Mouse (Mus musculus): ENCODE measurements around the gene Accs.

Accs gene

GRCm38 (mm10) chr2:93850317-93850944, 688 bp upstream of the Accs start:
- DNase-seq, result no peak

DNA sequence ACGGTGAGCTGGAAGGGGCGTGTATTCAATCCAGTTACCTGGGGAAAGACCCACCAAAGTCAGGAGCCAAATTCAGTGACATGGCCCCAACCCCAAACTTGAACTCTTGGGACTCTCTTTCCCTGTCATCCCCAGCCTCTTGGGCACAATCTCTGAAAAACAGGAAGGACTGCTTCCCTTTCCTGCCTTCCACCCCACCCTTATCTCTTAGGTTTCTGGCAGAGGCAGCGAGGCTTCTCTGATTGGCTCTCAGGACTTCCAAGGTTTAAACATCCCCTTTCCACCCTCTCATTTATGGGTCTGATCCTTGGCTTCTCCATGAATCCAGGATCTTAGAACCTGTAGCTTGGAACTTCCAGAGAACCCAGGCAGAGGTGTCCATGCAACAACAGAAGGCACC, 8.4 kb downstream of the Accs start:
- DNase-seq, result no peak

GRCm38 (mm10) chr2:93840109-93840508, 9.6 kb downstream of the Accs start:
- peak; percentile 29 for DNase-seq

DNA sequence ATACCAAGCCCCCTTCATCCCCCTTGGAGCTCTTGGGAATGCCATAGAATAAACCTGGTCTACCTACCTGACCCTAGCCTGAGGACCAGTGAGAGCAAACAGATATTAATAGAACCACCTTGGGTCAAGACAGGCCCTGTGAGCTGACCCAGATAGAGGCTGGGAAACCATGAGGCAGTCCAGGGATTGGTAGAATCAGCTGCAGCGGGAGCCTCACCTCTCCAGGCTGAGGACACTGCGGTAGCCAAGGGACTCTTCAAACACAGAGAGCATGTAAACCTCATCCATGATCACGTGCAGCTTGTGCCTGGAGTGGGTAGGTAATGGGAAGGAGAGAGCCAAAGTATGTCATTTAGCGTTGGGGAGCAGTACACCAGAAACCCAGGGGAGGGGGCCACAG, 10.8 kb downstream of the Accs start:
- DNase-seq, result no peak

GRCm38 (mm10) chr2:93836232-93836785, 13.4 kb downstream of the Accs start:
- DNase-seq, result no peak

GRCm38 (mm10) chr2:93835596-93835995, 14.1 kb downstream of the Accs start:
- DNase-seq, result no peak

GRCm38 (mm10) chr2:93823519-93823918, 26.2 kb downstream of the Accs start:
- DNase-seq, result peak; percentile 54

- DNase-seq, result peak; percentile 94
These were observed 27.5 kb downstream of the Accs start, which contains the start of gene Ext2 for GRCm38 (mm10) chr2:93822045-93822749. Gene Ext2 (minus strand): TSS chr2:93822568.

DNA sequence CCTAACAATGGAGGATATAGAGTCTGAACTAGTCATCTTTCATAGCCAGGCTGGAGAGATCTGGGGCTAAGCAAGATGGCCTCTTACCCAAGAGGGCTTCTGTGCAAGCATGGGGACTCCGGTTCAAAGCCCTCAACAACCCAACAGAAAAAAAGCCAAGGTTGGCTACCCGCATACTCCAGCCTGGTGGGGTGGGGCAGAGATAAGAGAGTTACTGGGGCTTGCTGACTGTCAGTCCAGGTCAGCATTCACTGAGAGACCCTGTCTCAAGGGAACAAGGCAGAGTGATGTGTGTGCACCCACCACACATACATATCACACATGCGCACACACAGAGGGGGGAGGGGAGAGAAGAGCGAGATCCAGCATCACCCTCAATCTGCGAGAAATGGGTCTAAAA, 32.0 kb downstream of the Accs start:
- no peak for DNase-seq

GRCm38 (mm10) chr2:93813343-93813742, 36.4 kb downstream of the Accs start:
- DNase-seq, result no peak

DNA sequence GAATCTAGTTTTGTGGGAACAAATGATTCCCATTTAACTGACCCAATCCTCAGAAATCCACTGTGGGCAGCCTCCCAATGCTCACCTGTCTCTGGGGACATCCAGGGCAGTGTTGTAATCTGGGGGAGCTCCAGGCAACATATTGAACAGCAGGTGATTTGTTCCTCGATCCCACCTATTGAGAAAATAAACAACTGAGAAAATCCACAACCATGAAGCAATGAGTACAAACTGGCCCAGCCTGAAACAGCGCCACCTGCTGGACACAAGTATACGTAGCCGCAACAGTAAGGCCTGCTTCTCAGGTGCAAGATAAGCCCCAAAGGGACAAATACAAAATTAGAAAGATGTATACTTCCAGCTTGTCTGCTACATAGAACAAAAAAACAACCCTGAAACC, 37.9 kb downstream of the Accs start:
- DNase-seq, result peak; percentile 81

DNA sequence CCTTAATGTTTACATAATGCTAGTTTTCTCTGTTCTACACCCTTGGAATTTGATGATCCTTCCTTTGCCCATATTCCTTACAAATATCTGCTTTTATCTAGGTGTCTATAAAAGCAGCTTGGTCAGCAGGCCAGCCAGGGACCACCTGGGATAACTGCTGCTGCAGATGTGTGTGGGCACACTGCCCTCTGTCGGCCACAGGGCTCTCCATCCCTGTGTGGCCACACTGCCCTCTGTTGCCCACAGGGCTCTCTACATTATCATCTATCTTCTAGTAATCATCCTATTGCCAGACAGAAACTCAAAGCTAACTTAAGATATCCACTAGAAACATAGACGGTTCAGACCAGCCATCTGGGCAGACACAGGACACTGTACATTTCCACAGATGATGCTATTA, 39.8 kb downstream of the Accs start:
- peak; percentile 40 for DNase-seq

DNA sequence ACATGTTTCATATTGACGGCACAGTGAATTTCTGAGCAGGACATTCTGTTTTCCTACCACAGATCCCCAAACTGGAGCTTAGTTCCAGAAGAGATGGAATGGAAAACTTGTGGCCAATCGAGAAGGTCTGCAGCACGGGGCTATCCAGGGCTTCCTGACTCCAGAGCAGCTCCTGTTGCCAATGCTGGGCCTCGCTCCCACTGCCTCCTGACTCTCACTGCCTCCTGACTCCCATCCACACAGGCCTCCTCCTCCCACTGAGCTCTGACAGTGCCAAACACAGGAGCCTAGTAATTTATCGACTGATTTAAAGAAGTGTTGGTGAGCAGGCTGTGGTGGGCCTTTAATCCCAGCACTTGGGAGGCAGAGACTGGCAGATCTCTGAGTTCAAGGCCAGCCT, 41.7 kb downstream of the Accs start:
- DNase-seq, result no peak

DNA sequence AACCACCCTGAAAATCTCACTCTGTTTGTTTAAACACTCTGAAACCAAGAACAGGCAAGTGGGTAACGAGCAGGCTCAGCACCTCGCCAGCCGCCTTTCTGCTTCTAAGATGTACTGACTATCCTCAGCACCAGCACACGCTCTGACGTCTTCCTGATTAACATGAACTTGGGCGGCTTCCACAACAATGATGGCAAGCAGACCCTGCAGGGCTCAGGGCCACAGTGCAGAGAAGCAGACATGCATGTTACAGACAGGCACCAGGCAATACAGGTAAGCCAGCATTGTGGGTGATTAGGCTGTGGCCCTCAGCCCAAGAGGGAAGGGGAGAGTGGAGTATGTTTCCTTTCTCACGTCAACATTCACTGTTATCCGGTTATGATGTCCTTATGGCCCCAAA, 42.3 kb downstream of the Accs start:
- DNase-seq, result no peak

- no peak for DNase-seq
These were observed 43.1 kb downstream of the Accs start for GRCm38 (mm10) chr2:93806487-93807201.

- DNase-seq, result no peak
These were observed 44.2 kb downstream of the Accs start for GRCm38 (mm10) chr2:93805523-93805922.

GRCm38 (mm10) chr2:93805066-93805465, 44.7 kb downstream of the Accs start:
- DNase-seq, result no peak

- DNase-seq, result no peak
These were observed 46.8 kb downstream of the Accs start for GRCm38 (mm10) chr2:93802947-93803346.

GRCm38 (mm10) chr2:93801097-93801496, 48.6 kb downstream of the Accs start:
- no peak for DNase-seq

DNA sequence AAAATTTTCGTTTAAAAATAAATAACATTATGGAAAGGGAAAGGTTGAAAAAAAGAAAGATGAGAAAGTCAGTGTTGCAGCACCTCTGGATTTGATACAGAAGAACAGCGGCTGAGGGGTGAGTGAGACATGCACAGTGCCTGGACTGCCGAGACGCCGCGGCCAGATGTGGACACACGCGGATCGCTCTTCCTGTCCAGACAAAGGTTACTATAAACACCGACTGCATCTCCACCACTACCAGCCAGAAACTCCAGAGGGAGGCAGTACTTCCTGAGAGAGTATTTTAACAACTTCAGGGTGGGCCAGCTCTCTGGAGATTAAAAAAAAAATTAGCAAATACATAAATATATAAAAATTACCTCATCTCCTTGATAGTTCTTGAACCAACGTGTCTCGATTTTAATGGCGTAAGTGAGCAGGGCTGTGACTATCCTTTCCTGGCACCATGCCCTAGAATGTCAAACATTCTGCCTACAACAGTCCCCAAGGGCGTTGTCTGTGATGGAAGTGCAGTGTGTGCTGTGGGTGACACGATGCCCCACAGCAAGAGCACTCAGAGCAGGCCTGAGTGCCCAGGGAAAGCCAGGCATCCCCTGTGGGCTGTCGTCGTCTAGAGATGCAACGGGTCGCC, 52.5 kb downstream of the Accs start:
- no peak for DNase-seq

DNA sequence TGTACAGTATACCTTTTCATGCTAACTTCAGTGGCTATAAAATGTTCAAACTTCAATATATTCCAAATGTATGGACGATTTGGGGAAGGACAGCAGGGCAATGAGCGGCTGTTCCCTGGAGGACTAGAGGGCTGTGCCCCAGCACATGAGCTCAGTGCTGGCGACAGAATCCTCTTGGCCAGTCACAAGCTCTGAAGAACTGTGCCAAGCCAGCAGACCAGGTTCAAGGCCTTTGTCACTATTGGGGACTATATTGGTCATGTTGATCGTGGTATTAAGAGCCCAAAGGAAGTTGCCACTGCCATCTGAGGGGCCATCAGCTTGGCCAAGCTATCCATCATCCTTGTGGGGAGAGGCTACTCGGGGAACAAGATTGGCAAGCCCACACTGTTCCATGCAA, 55.4 kb downstream of the Accs start:
- no peak for DNase-seq

DNA sequence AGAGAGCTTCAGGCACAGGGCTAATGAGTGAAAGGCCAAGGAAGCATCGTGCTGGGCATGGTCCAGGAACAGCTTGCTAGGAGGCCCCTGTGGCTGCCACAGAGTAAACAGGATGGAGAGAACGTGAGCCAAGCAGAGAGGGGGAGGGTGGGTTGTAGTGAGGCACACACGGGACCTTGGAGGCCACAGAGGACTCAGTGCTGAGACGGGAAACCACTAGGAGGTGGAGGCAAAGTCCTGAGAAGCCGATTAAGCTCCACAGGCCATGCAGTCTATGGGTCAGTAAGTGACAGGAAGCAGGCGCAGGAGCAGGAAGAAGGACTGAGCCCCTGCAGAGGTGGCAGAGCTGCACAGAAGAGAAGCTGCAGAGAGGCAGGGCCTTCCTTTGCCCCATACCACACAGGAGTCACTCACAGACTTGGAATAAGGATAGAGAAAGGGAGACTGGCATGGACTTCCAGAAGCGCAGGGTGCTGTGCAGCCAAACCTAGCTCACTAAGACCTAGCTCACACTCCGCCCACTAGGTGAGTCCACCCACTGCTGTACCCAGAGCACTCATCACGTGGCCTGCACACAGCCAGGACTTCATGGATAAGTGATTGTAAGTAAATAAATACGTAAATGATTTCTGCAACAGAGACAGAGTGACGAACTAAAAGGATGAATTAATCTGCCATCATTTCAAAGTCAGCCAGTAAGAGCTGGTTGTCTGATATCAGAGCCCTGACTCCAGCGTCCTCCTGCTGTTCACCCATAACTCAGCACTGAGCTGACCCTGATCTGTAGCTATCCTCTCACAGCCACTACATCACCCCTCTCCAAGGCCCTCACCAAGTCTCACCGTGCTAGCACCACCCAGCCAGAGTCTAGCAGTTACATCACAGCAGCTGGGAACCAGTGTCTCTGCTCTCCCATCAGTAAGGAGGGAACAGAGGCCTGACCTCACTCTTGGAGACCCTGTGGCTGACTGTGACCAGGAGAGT, 57.9 kb downstream of the Accs start:
- no peak for DNase-seq
